Mouse (Mus musculus): ENCODE results near the gene Gm11273. TPM values are rescaled to one million over a fixed set of nuclear protein-coding genes. Genes with fewer than 3 reads are reported as not detected.

The Gm11273 gene
- total RNA-seq, 2 experiments from 2014 or later, result 6.8 to 7.9 TPM

- peak; percentile 98 for ATAC-seq (replicated peaks; ENCODE audit: poor library complexity, severe bottlenecking)
Measured at GRCm38 (mm10) chr13:21453449-21453848, 47.8 kb downstream of the Gm11273 start, which contains the start of gene Zscan26. Gene Zscan26 (minus strand): TSS chr13:21453730.

- no peak for ATAC-seq (replicated peaks; ENCODE audit: poor library complexity, severe bottlenecking)
Measured at GRCm38 (mm10) chr13:21453042-21453441, 48.2 kb downstream of the Gm11273 start.

Other genes starting within 250 kb of the Gm11273 start
- not detected in 2 replicates for gene Gpx5, start 208.7 kb downstream of the Gm11273 start, total RNA-seq (2014; fragmentation: Nextera tagmentation)
- gene Gpx5, start 208.7 kb downstream of the Gm11273 start, total RNA-seq (2017), result not detected in 2 replicates
- not detected in 2 replicates for gene Gpx6, start 189.3 kb downstream of the Gm11273 start, total RNA-seq (2014; fragmentation: Nextera tagmentation)
- not detected in 2 replicates for gene Gpx6, start 189.3 kb downstream of the Gm11273 start, total RNA-seq (2017)
- not detected in 2 replicates for gene Olfr1367, start 154.5 kb downstream of the Gm11273 start, total RNA-seq (2014; fragmentation: Nextera tagmentation)
- gene Olfr1367, start 154.5 kb downstream of the Gm11273 start, total RNA-seq (2017), result not detected in 2 replicates
- gene Zscan12, start 138.6 kb downstream of the Gm11273 start, total RNA-seq (2014; fragmentation: Nextera tagmentation), result 8.4 and 8.6 TPM in 2 replicates
- gene Zscan12, start 138.6 kb downstream of the Gm11273 start, total RNA-seq (2017), result 11.1 and 20.0 TPM in 2 replicates
- 41.4 and 46.5 TPM in 2 replicates for gene Zkscan3, start 98.7 kb downstream of the Gm11273 start, total RNA-seq (2014; fragmentation: Nextera tagmentation)
- gene Zkscan3, start 98.7 kb downstream of the Gm11273 start, total RNA-seq (2017), result 29.1 and 33.0 TPM in 2 replicates
- 0.71 and 3.2 TPM in 2 replicates for gene Pgbd1, start 60.4 kb downstream of the Gm11273 start, total RNA-seq (2014; fragmentation: Nextera tagmentation)
- gene Pgbd1, start 60.4 kb downstream of the Gm11273 start, total RNA-seq (2017), result 0.93 and 2.0 TPM in 2 replicates
- 19.5 and 21.5 TPM in 2 replicates for gene Zscan26, start 47.7 kb downstream of the Gm11273 start, total RNA-seq (2014; fragmentation: Nextera tagmentation)
- 18.7 and 22.5 TPM in 2 replicates for gene Zscan26, start 47.7 kb downstream of the Gm11273 start, total RNA-seq (2017)
- gene Nkapl, start 32.9 kb downstream of the Gm11273 start, total RNA-seq (2014; fragmentation: Nextera tagmentation), result 0.43 TPM in 1 of 2 replicates, not detected in the other
- not detected in 2 replicates for gene Nkapl, start 32.9 kb downstream of the Gm11273 start, total RNA-seq (2017)
- 0.81 TPM in 1 of 2 replicates, not detected in the other for gene Zkscan4, start 22.5 kb downstream of the Gm11273 start, total RNA-seq (2014; fragmentation: Nextera tagmentation)
- gene Zkscan4, start 22.5 kb downstream of the Gm11273 start, total RNA-seq (2017), result 0.72 and 0.73 TPM in 2 replicates
- gene Gm10065, start 22.0 kb downstream of the Gm11273 start, total RNA-seq (2014; fragmentation: Nextera tagmentation), result not detected in 2 replicates
- not detected in 2 replicates for gene Gm10065, start 22.0 kb downstream of the Gm11273 start, total RNA-seq (2017)
- 0.21 and 1.2 TPM in 2 replicates for gene AK157302, start 6.2 kb downstream of the Gm11273 start, total RNA-seq (2014; fragmentation: Nextera tagmentation)
- gene AK157302, start 6.2 kb downstream of the Gm11273 start, total RNA-seq (2017), result 1.1 TPM in 1 of 2 replicates, not detected in the other
- gene Zkscan8, start 29.7 kb upstream of the Gm11273 start, total RNA-seq (2014; fragmentation: Nextera tagmentation), result 10.9 TPM in 2 replicates
- gene Zkscan8, start 29.7 kb upstream of the Gm11273 start, total RNA-seq (2017), result 7.3 and 7.8 TPM in 2 replicates
- gene Olfr1366, start 41.4 kb upstream of the Gm11273 start, total RNA-seq (2014; fragmentation: Nextera tagmentation), result not detected in 2 replicates
- not detected in 2 replicates for gene Olfr1366, start 41.4 kb upstream of the Gm11273 start, total RNA-seq (2017)
- gene Olfr1535, start 58.5 kb upstream of the Gm11273 start, total RNA-seq (2014; fragmentation: Nextera tagmentation), result not detected in 2 replicates
- gene Olfr1535, start 58.5 kb upstream of the Gm11273 start, total RNA-seq (2017), result not detected in 2 replicates
- not detected in 2 replicates for gene Olfr1364, start 80.3 kb upstream of the Gm11273 start, total RNA-seq (2014; fragmentation: Nextera tagmentation)
- not detected in 2 replicates for gene Olfr1364, start 80.3 kb upstream of the Gm11273 start, total RNA-seq (2017)
- not detected in 2 replicates for gene Olfr1362, start 112.6 kb upstream of the Gm11273 start, total RNA-seq (2014; fragmentation: Nextera tagmentation)
- not detected in 2 replicates for gene Olfr1362, start 112.6 kb upstream of the Gm11273 start, total RNA-seq (2017)
- not detected in 2 replicates for gene Olfr11, start 141.1 kb upstream of the Gm11273 start, total RNA-seq (2014; fragmentation: Nextera tagmentation)
- not detected in 2 replicates for gene Olfr11, start 141.1 kb upstream of the Gm11273 start, total RNA-seq (2017)
- not detected in 2 replicates for gene Olfr1361, start 162.0 kb upstream of the Gm11273 start, total RNA-seq (2014; fragmentation: Nextera tagmentation)
- gene Olfr1361, start 162.0 kb upstream of the Gm11273 start, total RNA-seq (2017), result not detected in 2 replicates
- gene Olfr1360, start 176.0 kb upstream of the Gm11273 start, total RNA-seq (2014; fragmentation: Nextera tagmentation), result not detected in 2 replicates
- gene Olfr1360, start 176.0 kb upstream of the Gm11273 start, total RNA-seq (2017), result not detected in 2 replicates
- not detected in 2 replicates for gene Olfr1359, start 196.7 kb upstream of the Gm11273 start, total RNA-seq (2014; fragmentation: Nextera tagmentation)
- not detected in 2 replicates for gene Olfr1359, start 196.7 kb upstream of the Gm11273 start, total RNA-seq (2017)
- 210 and 236 TPM in 2 replicates for gene Hist1h2bl, start 214.7 kb upstream of the Gm11273 start, total RNA-seq (2014; fragmentation: Nextera tagmentation)
- 416 and 515 TPM in 2 replicates for gene Hist1h2bl, start 214.7 kb upstream of the Gm11273 start, total RNA-seq (2017)
- 17.2 TPM in 1 of 2 replicates, not detected in the other for gene Hist1h2ai, start 215.0 kb upstream of the Gm11273 start, total RNA-seq (2014; fragmentation: Nextera tagmentation)
- gene Hist1h2ai, start 215.0 kb upstream of the Gm11273 start, total RNA-seq (2017), result 2,072 and 5,185 TPM in 2 replicates
- 4.5 TPM in 1 of 2 replicates, not detected in the other for gene Hist1h3h, start 216.2 kb upstream of the Gm11273 start, total RNA-seq (2014; fragmentation: Nextera tagmentation)
- gene Hist1h3h, start 216.2 kb upstream of the Gm11273 start, total RNA-seq (2017), result 334 and 360 TPM in 2 replicates
- 123 and 125 TPM in 2 replicates for gene Hist1h2bm, start 220.6 kb upstream of the Gm11273 start, total RNA-seq (2014; fragmentation: Nextera tagmentation)
- gene Hist1h2bm, start 220.6 kb upstream of the Gm11273 start, total RNA-seq (2017), result 554 and 641 TPM in 2 replicates
- gene Hist1h4j, start 233.6 kb upstream of the Gm11273 start, total RNA-seq (2014; fragmentation: Nextera tagmentation), result 2.1 and 2.5 TPM in 2 replicates
- 277 and 325 TPM in 2 replicates for gene Hist1h4j, start 233.6 kb upstream of the Gm11273 start, total RNA-seq (2017)
- 143 and 341 TPM in 2 replicates for gene Hist1h4k, start 249.1 kb upstream of the Gm11273 start, total RNA-seq (2014; fragmentation: Nextera tagmentation)
- 2,272 and 2,398 TPM in 2 replicates for gene Hist1h4k, start 249.1 kb upstream of the Gm11273 start, total RNA-seq (2017)